Mouse (Mus musculus): Measurements from ENCODE around the gene Wrap53.

Gene Wrap53

DNA sequence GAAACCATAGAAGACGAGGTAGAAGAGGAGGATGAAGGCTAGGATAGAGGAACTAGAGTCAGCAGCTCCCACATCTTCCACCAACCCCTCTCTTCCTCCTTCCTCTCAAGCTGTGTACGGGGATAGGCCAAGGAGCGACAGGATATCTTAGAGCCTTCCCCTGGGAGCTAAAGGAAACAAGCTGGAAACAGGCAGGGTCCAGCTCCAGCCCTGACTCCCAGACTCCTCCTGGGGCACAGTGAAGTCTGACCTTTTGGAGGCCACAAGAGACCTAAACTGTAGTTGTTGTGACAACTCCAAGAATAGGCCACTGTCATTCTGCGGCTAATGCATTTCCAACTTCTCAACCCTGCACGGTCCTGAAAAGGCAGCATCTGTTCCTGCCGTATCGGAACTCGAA, 23.5 kb upstream of the Wrap53 start:
- no peak for DNase-seq (ENCODE audit: low read depth in 1 of 2, low spot score in 2 of 2)

DNA sequence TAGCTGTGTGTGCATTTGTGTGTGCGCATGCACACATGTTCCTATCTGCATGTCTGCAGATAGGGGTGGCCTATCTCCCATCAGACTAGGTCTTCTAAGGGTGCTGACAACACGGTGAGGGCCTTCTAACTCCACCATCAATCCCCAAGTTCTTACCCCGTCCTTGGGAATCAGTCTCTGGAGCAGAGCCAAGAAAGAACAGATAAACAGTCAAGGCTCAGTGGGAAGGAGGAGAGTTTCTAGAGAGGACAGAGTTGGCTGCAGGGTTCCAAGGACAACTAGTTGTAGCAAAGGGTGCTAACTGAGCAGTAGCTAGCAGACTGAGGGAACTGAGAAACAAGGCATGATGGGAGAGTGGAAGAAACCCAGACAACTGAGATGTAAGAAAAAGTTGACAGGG, 21.7 kb upstream of the Wrap53 start:
- no peak for DNase-seq (ENCODE audit: low read depth in 1 of 2, low spot score in 2 of 2)

DNA sequence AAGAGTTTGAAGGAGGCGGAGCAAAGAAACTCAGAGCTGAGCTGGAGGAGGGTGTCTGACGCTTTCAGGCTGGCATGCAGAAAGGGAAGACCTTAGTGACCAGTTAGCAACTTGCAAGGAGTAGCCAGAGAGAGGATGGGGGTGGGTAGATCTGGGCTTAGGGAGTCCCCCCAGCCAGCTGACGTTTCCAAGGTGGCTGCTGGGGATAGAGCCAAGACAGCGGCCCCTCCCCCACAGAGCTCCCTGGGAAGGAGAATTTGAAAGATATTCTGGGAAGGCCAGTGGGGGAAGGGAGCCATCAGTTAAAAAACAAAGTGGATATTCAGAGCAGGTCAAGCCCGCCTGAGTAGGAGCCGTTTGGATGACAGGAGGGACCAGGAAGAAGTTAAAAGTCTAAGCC, 20.0 kb upstream of the Wrap53 start:
- no peak for DNase-seq (ENCODE audit: low read depth in 1 of 2, low spot score in 2 of 2)

DNA sequence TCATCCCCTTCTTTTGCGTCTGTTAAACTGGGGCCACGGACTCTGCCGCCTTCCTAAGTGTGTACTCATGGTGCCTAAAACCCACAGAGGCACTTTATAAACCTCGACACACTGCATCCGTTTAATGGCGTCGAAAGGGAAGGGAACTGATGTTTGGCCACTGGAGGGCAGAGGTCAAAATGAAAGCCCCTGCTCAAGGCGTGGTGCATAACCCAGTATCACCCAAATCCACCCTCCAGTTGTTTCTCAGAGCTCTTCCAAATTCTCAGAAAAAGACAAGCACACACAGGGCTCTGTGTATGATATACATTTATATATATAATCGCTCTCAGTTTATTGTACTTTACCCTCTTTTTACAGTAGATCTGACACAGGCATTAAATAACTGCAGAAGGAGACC, 19.4 kb upstream of the Wrap53 start:
- no peak for DNase-seq (ENCODE audit: low read depth in 1 of 2, low spot score in 2 of 2)

DNA sequence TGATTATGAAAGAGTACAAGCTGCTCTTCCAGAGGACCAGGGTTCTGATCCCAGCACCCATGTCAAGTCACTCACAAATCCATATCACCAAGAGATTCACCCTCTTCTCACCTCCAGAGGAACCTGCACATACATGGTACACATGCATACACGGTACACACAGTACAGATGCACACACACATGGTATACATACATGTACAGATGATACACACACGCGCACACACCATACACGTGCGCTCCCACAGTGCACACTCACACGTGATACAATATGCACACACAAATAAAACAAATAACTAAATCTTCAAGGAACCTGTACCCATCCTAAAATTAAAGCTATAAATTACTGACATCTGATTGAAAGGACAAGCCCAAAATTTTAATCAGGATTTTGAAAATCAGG, 14.8 kb upstream of the Wrap53 start:
- no peak for DNase-seq (ENCODE audit: low read depth in 1 of 2, low spot score in 2 of 2)

DNA sequence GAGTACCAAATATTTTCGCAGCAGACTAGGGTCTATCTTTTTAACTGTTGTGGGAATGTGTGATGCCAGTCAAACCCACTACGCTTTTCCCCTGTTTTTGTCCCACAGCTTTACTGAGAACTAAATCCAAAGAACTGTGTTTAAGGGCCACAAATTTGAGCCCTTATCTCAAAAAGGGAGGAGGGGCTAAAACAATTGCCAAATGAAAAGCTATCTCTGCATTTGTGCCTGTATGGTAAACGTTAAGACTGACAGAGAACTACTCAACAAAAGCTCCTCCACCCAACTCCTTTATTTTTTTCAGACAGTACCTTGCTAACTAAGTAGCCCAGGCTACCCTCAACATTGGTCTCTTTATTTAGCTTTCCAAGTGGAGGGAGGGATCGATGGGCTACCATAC, 12.7 kb upstream of the Wrap53 start:
- no peak for DNase-seq (ENCODE audit: low read depth in 1 of 2, low spot score in 2 of 2)

DNA sequence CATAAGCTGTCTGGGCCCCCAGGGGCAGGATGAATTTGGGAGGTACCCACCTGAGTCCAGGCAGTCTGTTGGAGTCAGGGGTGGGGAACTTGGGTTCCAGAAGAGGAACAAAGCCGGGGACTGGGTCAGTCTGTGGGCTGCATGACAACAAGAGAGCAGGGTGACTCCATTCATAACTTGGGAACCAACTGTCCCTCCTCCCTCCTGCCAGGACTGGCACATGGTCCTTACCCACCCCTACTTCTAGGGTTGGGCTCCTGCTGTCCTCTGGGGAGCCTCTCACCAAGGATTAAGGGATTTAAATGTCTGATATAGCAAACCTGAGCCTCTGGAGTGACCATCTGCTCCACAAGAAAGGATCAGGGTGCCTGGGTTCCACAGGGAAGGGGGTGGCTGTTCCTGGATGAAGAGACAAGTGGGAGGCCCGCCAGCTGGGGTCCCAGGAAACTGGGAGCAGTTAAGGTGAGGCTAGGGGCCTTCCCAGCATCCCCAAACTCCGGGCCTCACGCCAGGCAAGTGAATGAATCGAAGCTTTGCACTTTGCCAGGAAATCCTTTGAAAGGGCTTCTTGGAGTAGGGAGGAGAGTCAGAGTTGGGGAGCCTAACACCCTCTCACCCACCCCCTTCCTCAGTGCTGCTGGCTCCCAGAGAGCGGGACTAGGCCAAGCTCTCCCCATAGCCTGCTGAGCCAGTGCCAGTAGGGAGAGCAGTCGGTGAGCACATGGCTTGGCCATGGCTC, 12.0 kb upstream of the Wrap53 start:
- no peak for DNase-seq (ENCODE audit: low read depth in 1 of 2, low spot score in 2 of 2)

DNA sequence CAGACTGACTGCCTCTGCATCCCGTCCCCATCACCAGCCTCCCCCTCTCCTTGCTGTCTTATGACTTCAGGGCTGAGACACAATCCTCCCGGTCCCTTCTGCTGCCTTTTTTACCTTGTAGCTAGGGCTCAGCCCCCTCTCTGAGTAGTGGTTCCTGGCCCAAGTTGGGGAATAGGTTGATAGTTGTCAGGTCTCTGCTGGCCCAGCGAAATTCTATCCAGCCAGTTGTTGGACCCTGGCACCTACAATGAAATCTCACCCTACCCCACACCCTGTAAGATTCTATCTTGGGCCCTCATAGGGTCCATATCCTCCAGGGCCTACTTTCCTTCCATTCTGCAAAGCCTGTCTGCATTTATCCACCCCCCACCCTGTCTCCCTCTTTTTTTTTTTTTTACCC, 11.4 kb upstream of the Wrap53 start:
- DNase-seq (ENCODE audit: low read depth in 1 of 2, low spot score in 2 of 2), result no peak

DNA sequence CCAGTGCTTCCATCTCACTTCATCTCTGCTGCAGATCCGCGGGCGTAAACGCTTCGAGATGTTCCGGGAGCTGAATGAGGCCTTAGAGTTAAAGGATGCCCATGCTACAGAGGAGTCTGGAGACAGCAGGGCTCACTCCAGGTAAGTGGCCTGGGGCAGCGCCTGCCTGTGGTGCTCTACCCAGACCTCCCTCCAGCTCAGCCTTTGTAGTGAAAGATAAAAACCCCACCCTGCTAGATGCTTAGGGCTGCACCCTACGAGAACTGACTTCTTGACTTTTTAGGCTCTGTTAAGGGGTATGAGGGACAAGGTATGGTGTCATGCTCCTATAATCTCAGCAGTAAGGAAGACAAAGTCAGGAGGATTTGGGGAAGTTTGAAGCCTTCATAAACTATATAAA, 10.6 kb upstream of the Wrap53 start:
- no peak for DNase-seq (ENCODE audit: low read depth in 1 of 2, low spot score in 2 of 2)

DNA sequence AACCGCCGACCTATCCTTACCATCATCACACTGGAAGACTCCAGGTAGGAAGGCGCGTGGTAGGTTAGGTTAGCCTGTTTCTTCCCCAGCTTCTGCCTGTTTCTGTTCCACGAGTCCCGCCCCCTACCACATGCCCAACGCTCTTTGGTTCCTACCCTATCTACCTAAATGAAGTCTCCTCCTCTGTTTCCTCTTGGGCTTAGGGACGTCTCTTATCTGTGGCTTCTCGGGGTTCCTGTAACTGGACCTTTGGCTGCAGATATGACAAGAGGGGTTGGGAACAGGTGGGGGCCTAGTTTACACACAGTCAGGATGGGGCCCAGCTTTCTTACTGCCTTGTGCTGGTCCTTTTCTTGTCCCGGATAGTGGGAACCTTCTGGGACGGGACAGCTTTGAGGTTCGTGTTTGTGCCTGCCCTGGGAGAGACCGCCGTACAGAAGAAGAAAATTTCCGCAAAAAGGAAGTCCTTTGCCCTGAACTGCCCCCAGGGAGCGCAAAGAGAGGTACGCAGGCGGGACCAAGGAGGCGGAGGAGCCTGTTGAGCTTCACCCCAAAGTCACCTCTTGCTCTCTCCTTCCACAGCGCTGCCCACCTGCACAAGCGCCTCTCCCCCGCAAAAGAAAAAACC, 9.3 kb upstream of the Wrap53 start:
- DNase-seq (ENCODE audit: low read depth in 1 of 2, low spot score in 2 of 2), result no peak

DNA sequence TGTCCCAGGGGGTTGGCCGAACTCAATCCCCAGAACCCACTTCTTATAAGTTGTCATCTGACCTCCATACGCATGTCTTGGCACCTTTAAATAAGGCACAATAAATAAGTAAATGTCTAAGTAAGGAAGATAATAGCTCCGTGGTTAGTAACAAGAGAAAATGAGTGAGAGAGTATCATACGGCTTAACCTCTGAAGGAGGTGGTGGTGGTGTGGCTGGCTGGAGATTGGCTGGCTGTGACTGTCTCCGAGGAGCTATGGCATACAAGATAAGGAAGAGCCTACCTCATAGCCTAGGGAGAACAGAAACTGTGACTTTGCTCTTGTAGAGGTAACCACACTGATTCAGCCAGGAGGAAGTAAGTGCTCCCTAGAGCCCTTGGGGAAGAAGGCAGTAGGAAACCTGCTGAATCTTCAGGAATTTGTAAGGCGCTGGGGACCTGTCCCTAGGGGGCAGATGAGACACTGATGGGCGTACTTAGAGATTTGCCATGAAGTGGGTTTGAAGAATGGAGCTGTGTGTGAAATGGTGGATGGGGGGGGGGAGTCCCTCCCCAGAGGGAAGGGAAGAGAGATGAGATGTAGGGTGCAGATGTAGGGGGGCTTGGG, 5.8 kb upstream of the Wrap53 start:
- DNase-seq (ENCODE audit: low read depth in 1 of 2, low spot score in 2 of 2), result no peak

DNA sequence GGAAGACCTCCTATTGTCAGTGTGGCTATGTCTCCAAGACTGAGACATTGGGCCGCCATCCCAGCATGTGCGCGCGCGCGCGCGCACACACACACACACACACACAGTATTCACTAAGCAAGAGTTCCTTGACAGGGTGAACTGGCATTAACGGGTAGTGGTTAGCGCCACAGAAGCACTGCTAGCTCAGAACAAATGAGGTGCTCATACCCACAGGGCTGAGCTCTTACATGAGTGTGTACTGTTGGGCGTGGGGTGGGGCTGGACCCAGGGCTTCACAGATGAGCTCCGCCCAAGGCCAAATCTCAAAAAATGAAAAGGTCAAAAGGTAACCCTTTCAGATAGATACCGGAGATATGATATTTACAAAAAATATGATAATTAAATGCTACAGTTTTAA, 4.9 kb upstream of the Wrap53 start:
- no peak for DNase-seq (ENCODE audit: low read depth in 1 of 2, low spot score in 2 of 2)

DNA sequence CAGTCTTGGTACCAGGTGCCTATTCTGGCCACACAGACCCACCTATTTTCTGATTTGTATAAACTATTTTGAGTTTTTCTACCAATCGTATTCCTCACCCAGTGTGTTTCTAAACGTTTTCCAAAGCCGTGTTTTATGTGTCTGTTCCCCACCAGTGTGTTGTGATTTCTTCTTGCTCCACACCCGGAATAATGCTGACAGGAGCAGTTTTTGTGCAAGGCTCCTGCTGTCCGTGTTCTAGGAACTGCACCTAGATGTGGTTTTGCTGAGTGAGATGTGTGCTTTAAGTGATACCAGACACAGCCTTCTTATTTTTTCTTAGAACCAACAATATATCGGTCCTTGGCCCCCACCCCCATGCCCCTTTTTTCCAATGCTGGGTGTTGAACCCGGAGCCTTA, 4.0 kb upstream of the Wrap53 start:
- DNase-seq (ENCODE audit: low read depth in 1 of 2, low spot score in 2 of 2), result no peak

DNA sequence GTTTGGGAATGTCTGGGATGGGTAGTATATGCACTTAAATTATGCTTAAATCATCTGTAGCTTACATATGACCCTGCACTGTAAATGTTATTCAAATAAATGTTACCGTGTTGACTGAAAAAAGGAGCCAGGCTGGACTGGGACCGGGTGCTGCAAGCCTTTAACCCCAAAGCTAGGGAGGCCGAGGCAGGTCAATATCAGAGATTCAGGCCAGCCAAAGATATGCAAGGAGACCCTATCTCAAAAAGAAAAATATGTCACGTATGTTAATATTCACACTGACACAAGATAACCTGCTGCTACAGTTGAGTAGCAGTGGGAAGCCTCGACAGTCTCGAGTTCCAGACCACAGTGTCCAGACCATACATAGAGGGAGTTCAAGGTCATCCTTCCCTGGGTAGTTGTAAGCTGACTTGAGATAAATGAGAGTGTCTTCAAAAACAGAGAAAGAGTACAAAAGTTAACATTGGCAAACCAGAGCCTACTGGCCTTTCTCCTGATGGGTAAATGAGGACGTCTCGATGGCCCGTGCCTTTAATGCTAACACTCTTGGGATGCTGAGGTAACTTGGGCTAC, 2.3 kb upstream of the Wrap53 start:
- DNase-seq (ENCODE audit: low read depth in 1 of 2, low spot score in 2 of 2), result no peak

DNA sequence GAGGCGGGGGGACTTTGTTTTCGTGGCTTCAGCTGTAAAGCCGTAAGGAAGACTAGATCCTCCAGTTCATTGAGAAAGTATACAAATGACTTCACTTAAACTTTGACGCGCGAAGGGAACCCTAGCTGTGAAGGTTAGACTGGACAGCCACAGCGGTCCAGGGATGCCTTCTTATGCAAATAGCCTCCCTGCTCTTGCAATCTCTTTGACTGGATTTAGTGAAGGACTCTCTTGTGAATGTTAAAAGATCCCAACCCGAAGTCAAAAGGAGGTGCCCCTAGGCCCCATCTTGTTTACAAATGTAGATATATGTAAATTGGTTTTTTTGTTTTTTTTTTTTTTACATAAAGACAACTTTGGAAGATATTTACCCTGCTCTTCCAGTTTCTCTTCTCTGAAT, 1.8 kb upstream of the Wrap53 start:
- no peak for DNase-seq (ENCODE audit: low read depth in 1 of 2, low spot score in 2 of 2)

DNA sequence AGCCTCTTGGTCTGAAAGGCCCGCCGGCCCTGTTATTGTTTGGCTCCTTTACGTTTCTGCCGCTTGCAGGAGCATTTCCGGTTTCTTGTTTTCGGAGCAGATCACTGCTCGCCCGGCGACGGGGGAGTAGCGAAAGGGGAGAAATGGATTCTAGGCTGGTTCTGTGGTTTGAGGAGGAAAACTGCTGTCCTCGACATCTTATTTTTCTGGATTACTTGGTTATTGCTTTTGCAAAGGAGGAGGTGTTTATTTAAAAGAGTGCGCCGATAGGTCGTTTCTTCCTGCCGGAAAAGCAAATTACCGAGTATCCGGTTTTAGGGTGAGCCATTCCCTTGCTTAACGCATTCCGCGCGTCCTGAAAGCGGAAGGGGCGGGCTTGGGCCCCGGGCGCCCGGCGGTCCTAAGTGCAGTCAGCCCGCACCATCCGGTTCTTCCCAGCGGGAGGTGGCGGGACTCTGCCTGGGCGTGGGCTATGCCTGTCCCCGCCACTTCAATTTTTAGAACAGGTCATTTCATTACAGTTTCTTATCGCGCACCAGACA, 1.2 kb upstream of the Wrap53 start:
- DNase-seq (ENCODE audit: low read depth in 1 of 2, low spot score in 2 of 2), result peak; percentile 80

DNA sequence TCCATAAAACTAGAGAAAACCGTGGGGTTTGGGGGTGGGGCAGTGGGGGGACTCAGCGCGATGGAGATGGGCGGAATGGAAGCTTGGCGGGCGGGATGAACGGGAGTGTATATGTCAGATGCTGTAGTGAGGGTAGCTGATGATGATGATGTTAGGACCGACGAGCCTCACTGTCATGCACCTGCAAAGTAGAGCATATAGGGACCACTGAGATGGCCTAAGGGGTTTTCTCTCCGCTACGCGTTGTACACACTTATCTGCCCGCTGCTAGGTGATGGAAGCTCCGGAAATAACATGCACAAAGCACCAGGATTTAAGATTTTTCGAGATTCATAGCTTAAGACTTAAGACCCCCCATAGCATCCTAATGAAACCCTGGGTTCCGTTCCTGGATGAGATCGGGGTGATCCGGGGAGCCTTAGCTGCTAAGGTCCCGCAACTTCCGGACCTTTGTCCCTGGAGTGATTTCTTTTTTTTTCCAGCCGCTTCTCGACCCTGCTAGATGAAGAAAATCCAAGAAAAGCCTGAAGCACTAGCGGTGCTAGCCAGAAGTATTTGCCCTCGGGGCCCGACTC, 604 bp upstream of the Wrap53 start:
- DNase-seq (ENCODE audit: low read depth in 1 of 2, low spot score in 2 of 2), result no peak

DNA sequence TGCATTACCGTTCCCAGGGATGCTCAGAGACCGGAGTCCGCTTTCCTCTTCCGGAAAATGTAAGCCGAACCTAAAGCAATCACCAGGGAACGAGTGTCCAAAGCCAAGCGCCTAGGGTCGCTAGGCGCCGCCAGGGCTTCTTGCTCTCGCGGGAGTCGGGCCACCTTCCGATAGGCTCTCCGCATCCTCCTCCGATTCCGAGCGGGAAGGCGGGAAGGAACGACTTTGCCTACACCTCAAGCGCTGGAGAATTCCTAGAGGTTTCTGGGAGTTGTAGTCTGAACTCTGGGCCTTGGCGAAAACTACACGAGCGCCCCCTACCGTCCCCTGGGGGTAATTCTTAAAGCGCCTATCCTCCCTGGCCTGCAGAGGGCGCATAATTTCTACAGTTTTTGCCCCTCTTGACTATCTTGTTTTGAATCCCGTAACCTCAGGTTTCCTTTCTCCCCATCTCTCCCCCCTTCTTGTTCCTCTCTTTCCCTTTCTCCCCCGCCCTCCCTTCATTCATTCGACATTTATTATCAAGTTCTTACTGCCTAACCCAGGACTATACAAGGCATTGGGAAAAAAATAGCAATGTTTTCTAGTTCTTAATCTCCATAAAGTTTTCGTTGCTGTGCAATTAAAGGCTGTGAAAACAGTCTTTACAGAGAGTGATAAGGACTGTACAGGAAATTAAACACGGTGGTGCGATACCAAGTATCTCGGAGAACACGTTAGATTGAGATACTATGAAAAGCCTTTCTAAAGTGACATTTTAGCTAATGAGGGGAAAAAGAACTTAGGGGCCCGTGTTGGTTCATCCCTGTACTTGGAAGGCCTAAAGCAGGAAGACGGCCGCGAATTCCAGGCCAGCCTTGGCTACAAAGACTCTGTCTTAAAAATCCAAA, 682 bp downstream of the Wrap53 start:
- peak; percentile 94 to 95 for DNase-seq (ENCODE audit: low read depth in 1 of 2, low spot score in 2 of 2)

DNA sequence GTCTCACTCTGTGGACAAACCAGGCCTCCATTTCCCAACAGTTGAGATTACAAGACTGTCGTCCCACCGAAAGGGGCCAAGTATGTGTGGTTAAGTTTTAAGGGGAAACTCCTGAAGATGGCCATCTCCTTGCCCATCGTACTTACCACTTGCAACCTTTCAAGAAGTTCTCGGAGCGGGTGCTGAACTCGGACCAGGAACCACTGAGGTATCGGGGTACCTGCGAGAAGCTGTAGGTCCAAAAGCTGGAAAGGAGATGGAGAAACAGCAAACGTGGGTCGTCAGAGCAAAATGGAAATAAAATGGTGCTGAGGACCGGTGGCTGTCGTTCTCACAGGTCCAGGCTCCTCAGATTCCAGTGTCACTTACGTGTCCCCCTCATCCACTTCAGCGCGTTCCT, 1.8 kb downstream of the Wrap53 start:
- DNase-seq (ENCODE audit: low read depth in 1 of 2, low spot score in 2 of 2), result no peak

DNA sequence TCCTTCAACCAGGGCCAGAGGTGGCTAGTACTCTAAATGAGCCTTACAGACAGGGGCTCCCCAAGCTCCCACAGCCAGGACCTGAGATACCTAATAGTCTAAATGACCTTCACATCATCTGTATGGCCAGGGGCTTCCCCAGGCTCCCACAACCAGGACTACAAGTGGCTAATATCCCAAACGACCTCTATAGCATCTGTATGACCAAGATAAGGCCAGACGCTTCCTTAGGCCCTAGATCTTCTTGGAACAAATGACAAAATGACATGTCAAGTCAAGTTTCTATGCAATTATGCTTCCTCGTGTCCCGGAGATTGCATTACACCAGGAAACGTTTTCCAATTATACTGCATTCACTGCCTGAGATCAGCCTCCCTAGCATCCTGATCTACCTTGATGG, 3.7 kb downstream of the Wrap53 start:
- DNase-seq (ENCODE audit: low read depth in 1 of 2, low spot score in 2 of 2), result no peak

DNA sequence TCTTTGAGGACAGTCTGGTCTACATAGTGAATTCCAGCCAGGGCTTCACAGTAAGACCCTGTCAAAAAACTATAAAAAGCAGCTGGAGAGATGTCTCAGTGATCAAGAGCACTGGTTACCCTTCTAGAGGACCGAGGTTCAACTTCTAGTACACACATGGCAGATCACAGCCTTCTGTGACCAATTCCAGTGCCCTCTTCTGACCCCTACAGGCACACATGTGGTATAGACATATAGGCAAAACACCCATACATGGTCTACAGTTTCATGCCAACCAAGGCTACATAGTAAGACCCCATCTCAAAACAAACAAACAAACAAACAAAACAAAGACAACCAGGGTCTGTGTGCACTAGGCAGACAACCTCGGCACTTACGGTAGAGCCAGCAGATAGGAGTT, 4.8 kb downstream of the Wrap53 start:
- no peak for DNase-seq (ENCODE audit: low read depth in 1 of 2, low spot score in 2 of 2)
